Mouse (Mus musculus) spleen, postnatal 10 days (tissue): ENCODE data around the gene Krt28.
A peak's percentile ranks its signal among the peaks of the same experiment; 100 is the strongest.

Experiments used
- DNase-seq, 2 experiments: peaks; one replicate each; pipeline ENCODE4 v3.0.0; 2021 to 2022; ENCODE audit warnings: low spot score in 2 of 2

Gene Krt28

DNA sequence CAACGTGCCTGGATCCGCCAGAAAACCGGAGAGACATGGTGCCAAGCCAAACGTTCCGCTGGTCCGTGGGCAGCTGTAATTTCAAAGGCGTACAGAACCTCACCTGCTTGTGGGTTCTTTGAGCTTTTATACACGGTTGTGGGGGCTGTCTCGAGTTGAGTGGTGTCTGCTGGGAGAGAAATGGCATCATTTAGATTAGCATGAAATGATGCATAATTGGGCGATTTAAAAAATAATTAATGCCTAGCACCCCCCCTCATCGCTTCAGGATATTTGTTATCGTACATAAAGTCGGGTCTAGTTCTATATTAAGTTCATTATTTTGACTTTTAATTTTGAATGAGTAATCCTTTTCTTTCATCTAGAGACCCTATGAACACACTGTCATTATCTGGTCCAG, at the start of gene Krt28:
Gene Krt28, minus strand, starts transcription at position 101 of the 400 bp plus-strand sequence.
- no peak for DNase-seq

DNA sequence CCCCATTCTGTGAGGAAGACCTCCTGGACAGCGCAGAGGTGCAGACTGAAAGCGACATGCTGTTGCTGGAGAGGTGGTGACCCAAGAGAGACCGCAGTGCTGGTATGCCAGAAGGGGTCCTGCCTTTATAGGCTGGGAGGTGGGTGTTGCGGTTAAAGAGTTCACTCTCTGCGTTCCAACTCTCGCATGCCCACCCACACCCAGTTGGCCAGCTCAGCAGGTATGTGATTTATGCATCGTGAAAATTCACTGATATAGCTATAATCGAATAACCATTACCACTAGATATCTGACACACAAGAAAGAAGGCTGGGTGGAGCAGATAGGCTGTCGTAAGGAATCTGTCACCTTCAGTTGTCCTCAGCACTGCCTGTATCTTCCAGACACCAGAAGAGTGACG, 47.5 kb upstream of the Krt28 start, which contains the start of gene Krt12:
Gene Krt12, minus strand, starts transcription at position 101 of the 400 bp plus-strand sequence.
- DNase-seq: no peak

DNA sequence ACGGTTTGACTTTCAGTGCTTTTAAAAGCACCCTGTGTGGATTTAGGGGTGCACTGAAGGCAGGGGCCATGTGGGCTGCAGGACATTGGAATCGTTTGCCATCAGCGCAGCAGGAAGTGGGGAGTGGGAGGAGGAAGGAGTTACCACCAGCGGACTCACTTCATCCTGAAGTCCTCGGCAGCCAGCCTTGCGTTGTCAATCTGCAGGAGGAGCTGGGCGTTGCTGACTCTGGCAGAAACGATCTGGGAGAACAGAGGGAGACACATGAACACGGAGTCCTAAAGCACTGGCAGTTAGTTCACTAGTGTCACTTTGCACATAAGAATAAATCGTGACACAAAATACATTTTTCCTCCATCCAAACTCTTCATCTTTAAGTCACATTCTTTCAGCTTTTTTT, 45.9 kb upstream of the Krt28 start:
- no peak for DNase-seq

DNA sequence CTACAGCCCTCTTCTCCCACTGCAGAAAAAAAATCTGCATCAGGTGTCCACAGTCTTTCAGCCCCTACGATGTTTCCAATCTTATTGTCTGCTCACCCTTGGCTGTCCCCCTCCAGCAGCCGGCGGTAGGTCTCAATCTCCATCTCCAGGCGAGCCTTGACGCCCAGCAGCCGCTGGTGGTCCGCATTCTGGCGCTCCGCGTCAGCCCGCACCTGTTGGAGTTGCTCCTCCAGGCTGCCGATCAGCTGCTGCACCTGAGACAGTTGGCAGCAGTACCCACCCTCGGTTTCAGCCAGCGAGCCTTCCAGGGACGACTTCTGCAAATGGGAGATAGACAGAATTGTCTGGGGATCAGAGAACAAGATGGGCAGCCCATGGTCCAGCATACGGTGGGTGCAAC, 43.1 kb upstream of the Krt28 start:
- DNase-seq: no peak

DNA sequence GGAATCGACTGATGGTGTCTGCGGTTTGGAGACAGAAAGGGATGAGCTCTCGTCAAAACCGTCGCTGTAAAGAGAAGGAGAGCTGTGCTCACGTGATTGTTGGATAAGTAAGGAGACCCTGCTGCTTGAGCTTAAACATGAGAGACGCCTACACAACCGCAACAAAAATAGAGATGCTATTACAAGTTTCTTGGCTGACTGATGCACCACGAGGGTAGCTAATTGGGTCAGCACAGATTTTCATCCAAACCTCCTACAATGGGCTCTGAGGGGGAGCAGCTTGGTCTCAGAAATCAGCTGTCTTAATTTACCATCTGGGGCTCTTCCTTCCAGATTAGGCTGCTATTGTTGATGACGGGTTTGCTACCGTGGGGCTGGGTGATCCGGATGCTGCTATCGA, 42.2 kb upstream of the Krt28 start:
- DNase-seq: no peak

DNA sequence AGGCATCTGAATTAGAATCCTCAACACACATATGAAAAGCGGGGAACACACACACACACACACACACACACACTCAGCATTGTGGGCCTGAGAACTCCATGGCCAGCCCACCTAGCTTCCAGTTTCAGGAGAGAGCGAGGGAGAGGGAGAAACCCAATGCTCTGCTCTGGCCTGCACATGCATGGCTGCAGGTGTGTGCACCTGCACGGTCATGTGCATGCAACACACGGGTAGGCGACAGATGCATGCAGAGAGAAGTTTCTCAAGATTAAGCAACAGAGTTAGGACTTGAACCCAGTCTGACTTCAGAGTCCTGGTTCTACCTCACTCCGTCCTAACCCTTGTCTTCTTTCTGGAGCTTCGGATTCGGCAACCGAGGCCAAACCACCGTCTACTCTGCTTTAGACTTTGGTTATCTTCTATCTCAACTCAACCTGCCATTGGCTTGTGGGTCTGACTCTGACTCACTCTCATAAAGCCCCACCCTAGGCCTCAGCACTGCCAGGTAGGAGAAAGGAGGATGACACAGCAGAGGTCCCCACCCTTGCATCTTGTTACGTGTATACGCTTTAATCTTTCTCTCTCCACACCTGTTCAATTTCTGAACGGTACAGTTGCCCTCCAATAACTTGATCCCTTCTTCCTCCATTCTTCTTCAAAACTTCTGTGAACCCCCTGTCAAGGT, 39.9 kb upstream of the Krt28 start:
- DNase-seq: no peak

DNA sequence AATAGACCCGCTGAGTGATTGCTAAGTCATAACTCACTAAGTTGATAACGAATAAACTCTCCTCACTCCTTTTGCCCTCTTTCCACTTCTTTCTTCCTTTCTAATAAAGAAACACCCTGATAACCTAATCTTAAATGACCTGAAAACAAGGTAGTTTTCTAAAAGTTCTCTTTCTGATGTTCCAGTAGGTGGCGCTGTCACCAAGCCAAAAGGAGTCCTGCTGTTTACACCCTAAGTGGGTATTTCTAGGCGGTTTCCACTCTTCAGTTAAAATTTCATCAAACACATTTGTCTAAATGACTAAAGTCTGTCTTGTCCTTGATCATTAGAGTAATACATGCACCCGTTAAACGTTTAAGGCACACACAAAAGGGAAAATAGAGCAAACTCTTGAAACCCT, 38.5 kb upstream of the Krt28 start:
- DNase-seq: peak in 1 of 2 experiments; percentile 32

DNA sequence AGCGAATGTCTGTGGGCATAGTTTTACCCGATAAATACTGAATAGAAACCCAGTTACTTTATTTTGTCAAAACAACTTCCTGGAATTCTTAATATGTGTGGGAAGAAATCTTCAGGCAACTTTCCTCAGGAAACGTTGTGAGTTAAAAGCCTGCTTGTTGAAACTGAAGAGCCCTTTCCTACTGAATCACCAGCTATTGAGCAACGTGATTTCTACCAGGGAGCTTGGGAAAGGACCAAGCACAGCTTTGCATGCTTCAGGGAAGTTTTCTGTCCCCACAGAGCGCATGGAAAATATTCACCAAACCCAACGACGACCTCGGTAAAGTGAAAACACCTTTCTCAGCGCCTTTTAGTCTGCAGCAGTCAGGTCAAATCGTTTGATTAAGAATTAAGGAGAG, 31.5 kb upstream of the Krt28 start:
- DNase-seq: no peak

DNA sequence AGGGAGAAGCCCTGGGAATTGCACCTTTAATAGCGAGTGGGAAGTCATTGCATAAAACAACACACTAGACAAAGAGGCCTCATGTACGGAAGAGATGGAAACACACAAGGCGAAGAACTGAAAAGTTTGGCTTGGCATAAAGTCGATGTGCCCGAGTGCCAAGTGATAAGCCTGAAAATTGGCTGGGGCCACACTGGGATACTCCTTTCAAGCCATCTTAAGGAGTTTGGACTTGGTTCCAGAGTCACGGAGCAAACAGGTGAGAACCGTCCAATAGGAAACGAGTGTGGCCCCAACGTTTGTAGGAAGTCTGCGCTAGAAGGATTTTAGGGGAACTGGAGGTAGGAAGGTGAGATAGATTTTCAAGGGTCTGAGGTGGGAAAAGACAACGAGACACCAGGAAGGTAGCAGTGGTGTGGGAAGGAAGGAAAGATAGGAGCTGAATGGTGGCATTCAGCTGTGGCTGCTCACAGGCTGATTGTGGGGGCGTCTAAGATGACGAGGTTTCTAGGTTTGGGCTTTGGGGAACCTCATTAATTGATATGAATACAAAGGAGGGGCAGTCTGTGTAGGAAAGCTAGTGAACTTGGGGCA, 25.4 kb upstream of the Krt28 start:
- DNase-seq: no peak

DNA sequence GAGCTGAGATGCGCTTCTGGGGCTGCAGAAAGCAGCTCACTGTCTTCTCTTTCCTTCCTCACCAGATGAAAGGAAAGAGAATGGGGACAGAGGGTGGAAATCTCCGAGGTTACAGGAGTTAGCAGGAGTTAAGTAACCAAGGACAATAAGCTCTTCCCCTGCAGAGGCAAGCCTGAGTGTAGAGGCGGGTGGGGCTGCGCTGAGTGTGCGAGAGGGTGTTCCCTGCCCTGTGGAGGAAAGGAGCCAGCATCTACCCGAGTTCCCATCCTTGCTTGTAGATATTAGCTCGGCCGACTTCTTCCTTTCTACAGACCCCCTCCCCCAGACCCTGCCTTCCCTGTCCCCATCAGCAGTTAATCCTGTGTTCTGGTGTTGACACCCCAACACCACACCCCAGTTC, 24.1 kb upstream of the Krt28 start:
- DNase-seq: no peak

DNA sequence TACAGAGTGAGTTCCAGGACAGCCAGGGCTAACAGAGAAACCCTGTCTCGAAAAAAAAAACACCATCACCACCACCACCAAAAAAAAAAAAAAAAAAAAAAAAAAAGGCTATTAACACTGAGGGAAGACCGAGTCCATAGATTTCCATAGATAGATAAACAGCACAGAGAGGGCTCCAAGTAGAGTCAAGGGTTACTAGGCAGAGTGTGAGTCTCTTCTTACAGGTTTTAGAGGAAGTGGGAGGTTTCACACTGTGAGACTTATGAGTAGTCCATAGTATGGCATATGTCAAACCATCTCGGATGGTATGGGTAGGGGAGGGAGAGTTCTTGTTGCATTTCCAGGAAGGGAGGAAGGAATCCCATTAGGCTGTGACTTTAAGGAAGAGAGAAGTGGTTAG, 23.4 kb upstream of the Krt28 start:
- no peak for DNase-seq

DNA sequence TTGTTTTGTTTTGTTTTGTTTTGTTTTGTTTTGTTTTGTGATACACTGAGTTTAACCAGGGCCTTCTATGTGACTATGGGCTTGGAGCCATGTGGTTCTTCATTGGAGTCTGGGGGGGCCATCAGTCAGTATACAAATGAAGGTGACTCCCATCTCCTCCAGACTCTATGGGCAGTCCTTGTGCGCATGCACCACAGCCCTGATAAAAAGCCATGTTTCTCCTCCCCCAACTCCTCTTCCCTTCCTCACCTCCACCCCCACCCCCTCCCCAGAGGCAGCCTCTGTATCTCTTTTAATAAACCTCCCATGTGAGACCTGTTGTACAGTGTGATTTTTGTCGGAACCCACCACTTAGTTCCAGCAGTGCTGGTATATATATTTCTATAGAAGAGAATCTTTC, 22.0 kb upstream of the Krt28 start:
- DNase-seq: no peak

DNA sequence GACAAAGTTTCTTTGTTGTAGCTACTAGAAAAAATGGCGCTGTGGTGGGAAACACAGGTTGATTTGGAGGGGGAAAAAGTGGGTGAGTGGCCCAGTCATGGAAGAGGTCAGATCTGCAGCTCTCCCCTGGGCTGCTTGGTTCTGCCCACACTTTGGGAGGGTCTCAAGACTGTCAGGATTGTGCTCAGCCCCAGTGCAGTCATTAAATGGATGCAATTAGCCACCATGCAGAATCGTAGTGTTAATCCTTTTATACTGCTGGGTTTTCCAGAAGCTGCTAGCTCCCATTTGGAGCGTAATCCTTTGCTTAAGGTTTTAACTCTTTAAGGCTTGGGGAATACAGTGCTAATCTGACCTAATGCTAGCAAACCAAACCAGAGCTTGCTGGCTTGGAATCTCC, 21.3 kb upstream of the Krt28 start:
- DNase-seq: no peak

DNA sequence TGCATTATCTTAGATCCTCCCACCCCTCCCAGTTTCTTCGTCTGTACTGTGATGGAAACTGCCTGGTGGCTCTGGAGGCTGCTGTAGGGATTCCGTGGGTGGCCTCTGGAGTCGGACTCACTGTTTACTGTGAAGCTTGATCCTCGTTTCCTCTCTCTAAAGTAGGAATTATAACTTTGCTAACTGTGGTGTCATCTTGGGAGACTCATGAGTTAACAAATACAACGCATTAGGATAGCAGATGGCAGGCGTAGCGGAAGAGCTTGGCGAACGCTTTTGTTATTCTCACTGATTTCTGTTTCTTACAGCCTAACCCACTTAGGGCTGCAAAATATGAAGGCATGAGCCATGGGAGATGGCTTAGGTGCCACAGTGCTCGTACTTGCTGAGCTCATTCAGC, 17.8 kb upstream of the Krt28 start:
- DNase-seq: no peak

DNA sequence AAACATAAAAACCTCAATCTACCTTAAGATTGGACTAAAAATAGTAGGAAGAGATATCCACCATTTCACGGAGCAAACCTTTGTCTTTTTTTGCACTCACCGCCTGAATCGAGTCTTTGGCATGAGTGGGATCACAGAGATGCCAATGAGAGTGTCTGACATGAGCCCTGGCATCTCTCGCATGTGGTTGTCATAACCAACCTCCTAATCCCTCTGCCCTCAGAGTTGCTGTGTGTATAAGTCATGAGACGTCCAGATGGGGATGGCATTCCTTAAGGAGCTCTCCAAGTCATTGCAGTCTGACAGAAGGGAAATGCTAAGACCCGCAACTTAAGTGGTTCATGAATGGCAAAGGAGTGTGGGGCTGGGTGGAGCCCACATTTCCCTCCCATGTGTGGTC, 16.7 kb upstream of the Krt28 start:
- DNase-seq: no peak

DNA sequence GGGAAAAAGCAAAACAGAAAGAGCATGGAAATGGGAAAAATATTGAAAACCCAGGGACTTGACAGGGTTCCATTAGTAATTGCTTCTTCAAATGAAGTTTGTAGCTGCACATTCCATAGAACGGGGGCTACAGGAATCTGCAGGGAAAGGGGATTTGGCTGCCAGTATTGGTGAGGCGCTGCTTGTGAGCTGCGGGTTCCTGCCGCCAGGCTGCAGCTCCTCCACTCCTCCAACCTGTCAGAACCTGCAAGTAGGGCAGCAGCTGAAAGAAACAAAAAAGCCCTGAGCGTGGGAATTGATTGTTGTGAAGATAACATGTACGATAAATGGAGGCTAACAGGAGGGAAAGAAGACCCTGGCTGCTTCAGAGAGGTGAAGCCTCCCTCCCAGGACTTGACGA, 16.2 kb upstream of the Krt28 start:
- no peak for DNase-seq

DNA sequence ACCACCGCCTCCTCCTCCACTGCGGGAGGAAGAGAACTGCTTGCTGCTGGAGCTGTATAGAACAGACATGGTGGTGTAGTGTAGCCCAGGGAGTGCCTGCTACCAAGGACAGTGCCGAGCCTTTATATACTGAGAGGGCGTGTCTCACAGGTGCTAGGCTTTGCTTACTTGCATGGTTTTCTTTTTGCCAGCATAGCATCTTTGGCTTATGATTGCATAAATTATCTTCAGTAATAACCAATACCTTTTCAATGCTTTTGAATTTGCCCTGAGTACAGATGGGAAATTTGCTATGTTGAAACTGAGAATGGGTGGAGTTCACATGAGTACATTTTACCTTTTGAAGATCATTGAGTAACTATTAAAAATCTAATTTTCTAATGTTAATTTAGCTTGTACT, 14.6 kb upstream of the Krt28 start, which contains the start of gene Krt10:
Gene Krt10, minus strand, starts transcription at position 101 of the 400 bp plus-strand sequence.
- no peak for DNase-seq

DNA sequence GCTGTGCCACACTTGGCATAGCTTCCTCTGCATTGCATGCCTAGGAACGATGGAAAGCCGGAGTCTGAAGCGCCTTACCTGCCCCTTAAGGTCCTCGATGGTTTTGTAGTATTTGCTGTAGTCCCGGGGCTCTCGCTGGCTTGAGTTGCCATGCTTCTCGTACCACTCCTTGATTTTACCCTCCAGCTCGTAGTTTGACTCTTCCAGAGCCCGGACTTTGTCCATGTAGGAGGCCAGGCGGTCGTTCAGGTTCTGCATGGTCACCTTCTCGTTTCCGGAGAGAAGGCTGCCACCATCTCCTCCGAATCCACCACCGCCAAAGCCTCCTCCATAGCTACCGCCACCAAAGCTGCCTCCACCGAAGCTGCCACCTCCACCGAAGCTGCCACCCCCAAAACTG, 14.0 kb upstream of the Krt28 start:
- DNase-seq: no peak

DNA sequence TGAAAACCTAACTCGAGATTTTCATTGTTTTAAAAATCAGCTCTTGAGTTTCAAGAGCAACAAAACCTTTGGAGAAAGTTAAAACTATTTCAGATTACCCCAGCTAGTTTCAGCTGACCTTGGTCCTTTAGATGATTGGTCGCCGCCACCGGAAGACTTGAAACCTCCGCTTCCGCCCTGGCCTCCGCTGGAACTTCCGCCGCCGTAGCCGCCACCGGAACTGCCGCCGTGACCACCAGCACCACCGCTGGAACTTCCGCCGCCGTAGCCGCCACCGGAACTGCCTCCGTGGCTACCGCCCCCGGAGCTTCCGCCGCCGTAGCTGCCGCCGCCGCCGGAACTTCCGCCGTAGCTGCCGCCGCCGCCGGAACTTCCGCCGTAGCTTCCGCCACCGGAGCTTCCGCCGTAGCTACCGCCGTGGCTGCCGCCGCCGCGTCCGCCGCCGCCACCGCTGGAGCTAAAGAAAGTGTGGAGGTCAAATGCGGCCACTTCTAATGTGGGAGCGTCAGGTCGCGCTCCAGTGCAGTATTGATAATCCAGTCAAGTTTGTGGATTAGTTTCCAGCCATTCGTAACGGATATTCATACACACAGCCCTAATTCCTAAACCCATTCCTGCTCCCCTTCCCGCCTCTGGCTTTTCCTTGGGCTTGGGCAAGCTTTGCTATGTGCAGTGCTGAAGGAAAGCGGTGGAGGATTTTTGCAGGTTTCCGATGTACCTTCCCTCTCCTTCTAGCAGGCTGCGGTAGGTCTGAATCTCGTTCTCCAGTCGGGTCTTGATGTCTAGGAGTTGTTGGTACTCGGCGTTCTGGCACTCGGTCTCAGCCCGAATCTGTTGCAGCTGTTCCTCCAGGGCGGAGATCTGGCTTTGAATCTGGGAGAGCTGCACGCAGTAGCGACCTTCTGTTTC, 11.4 kb upstream of the Krt28 start:
- DNase-seq: peak; percentile 39 to 82

DNA sequence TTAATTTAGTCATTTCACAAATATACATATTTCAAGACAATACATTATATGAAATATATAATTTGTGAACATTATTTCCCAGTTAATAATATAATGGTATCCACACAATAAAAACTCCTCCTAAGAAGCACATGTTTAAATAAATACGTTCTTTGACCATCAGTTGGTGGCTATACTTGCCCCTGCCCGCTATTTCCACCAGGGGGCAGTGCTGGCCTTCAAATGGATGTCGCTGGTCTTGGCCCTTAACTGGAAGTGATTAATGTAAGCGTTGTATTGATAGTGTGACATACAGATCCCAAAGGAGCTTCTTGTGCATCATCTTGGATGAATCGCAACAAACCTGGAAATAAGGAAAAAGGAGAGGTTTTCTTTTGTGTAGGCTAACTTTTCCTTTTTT, 4.9 kb upstream of the Krt28 start:
- peak; percentile 49 to 74 for DNase-seq

DNA sequence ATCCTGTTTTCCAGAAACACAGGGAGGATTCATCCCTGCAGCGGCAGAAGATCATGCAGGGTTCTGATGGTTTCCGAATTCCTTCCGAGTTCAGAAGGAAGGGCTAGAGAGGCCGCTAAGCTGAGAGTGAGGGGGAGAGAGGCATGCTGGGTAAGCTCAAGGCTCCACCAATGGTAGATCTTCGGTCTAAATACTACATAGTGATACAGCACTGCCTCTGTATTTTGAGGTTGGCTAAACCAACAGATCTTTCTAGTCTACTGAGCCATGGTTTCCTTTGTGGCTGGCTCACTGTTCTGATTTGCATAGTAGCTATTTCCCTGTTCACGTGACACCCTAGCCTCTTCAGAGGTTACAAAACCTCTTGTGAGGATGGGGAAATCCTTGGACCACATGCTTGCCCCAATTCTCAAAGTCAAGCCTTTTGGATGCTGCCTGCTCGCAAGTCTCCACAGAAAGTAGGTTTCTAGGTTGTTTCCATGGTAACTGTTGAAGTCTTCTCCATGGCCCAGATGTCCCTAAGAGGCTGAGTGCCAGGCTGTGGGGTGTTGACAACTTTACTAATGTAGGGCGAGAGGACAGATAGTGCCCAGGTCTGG, 4.8 kb downstream of the Krt28 start:
- DNase-seq: no peak

DNA sequence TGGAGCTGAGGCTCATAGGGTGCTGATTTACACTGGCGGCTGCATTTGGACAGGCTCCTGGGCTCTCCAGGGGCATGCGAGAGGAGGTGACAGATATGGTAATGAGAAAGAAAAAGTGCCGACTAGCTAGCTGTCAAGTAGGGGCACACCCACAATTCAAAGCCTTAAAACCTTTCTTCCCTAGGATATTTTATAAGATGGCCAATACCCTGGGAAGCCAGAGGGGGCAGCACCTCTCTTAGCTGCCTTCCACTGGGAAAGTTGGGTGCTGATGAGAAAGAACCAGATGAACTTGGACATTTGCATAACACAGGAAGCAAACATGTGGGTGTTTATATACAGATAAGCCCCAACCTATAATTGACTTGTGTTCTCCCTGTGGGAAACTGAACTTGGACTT, 5.5 kb downstream of the Krt28 start:
- DNase-seq: no peak
